Mouse (Mus musculus) left cerebral cortex, adult 18-20 months (tissue): ENCODE measurements around the gene 2310057M21Rik. TPM values are rescaled to one million over a fixed set of nuclear protein-coding genes. Genes with fewer than 3 reads are reported as not detected.
A peak's percentile ranks its signal among the peaks of the same experiment; 100 is the strongest.
"Not testable (repeated sequence)": the region's sequence is repeated elsewhere in the genome, so short reads cannot be mapped to it uniquely, and the experiment has no call there.

ENCODE experiments used
- DNase-seq, 2 experiments: peaks; one replicate each; pipeline ENCODE4 v3.0.0; 2021 to 2022; ENCODE audit warnings: low spot score in 2 of 2, mixed read lengths in 1 of 2
- long read RNA-seq, 2 experiments: library from polyadenylated mRNA; stranded (forward); transcript quantifications; one replicate each; pipeline ENCODE4 v2.0.0; 2021
- total RNA-seq, 2 experiments: library from RNA; stranded (reverse); gene quantifications; 2 replicates each; pipeline ENCODE4 v1.2.3; 2021

2310057M21Rik gene
- total RNA-seq = 10 to 100 TPM; 29.0 to 29.1 TPM
- long read RNA-seq, experiment 1, full-length matches to known transcripts = 27 of 32 reads
- long read RNA-seq, experiment 1, partial matches to known transcripts = 2 of 32 reads
- long read RNA-seq, experiment 1, other reads (novel, unspliced or antisense) = 3 of 32 reads
- long read RNA-seq, experiment 2, full-length matches to known transcripts = 12 of 18 reads
- long read RNA-seq, experiment 2, partial matches to known transcripts = 0 of 18 reads
- long read RNA-seq, experiment 2, other reads (novel, unspliced or antisense) = 6 of 18 reads

DNA sequence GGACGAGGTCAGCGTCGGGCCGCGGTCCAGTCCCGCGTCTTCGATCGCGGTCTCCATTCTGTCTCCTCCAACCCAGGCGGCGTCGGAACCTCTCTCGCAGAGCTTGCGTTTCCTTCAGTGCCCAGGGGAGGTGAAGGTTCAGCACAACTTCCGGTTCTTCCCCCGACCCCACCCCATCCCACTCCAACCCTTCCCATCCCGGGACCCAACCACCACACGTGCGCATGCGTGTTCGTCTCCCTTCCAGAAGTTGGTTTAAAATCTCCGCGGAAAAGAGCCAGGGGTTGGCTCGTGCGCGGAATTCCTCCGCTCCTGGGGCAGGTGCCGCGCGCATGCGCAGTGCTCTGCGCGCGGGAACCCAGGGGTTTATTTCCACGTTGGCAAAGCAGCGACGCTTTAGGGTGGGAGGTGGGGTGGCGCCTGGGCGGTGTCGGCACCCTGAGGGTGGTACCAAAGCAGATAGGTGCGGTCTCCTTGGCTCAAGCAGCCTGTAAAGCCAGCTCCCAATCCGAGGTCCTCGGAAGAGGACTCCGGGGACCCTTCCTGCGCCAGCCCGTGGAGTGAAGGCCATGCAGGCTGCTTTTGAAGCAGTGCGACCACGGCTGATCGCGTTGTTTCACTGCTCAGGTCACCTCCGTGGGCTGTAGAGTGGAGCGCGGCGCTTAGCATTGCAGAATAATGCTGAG lies at the start of gene 2310057M21Rik:
2310057M21Rik (minus strand) TSS at position 145 of the 686 bp plus-strand sequence.
- peak; percentile 91 to 94 for DNase-seq

DNA sequence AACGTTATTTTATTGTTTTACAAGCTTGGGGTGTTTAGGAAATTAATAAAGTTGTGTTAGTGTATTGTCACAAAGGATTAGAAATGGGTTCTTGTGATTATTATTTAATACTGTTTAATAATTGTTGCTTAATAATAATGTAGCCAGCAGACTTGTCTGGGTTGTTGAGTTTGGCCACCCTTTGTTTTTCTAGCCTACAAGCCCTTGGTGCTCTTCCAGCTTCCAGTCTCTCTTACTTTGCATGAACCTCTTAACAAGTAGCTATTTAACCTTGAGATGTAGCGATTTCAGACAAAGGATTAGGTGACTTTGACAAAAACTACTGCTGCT lies 49.3 kb upstream of the 2310057M21Rik start:
- no peak for DNase-seq

GRCm38 (mm10) chr7:131411221-131411940 lies 48.8 kb upstream of the 2310057M21Rik start:
- no peak for DNase-seq

GRCm38 (mm10) chr7:131410416-131411058 lies 48.0 kb upstream of the 2310057M21Rik start, which contains the start of the genes Ikzf5 and Acadsb:
Ikzf5 (minus strand) TSS chr7:131410521.
Acadsb (plus strand) TSS chr7:131410601.
- DNase-seq = peak; percentile 99 to 100

DNA sequence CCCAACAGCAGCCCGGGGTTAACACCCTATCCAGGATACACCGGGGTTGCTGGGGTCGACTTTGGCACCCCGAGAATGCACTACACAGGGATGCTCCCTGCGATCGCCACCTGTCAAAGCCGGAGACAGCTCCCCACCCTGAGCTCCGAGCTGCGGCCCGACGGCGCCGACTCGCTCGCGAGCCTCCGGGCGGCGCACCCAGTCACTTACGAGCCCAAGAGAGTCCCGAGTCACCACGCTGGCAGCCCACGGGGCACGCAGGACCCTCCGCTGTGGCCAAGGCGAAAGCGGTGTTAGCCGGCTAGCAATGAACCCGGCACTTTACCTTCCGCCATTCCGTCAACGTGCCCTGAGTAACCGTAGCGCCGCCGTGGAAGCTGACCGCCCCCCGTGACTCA lies 47.4 kb upstream of the 2310057M21Rik start:
- peak in 1 of 2 experiments; percentile 48 for DNase-seq

GRCm38 (mm10) chr7:131409321-131409987 lies 46.9 kb upstream of the 2310057M21Rik start:
- DNase-seq = no peak

DNA sequence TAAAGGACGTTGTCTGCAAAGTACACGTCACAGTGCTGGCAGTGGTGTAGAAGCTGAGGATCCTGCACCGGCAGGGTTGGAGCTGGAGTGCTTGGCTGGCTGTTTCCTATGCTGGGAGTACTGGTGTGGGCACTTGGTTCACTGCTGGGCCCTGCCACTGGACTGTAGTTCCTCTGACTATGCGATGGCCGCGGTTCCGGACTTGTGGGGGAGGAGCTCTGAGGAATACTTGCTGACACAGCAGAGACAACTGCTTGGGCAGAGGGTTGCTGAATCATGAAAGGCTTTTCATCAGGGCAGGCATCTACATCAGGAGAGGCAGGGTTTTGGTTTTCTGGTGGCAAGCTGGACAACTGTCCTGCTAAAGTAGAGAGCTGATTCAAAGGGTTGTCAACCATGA lies 29.2 kb upstream of the 2310057M21Rik start:
- DNase-seq = not testable (repeated sequence)

GRCm38 (mm10) chr7:131371880-131372651 lies 9.5 kb upstream of the 2310057M21Rik start:
- DNase-seq = no peak

GRCm38 (mm10) chr7:131371470-131371860 lies 8.9 kb upstream of the 2310057M21Rik start:
- no peak for DNase-seq

DNA sequence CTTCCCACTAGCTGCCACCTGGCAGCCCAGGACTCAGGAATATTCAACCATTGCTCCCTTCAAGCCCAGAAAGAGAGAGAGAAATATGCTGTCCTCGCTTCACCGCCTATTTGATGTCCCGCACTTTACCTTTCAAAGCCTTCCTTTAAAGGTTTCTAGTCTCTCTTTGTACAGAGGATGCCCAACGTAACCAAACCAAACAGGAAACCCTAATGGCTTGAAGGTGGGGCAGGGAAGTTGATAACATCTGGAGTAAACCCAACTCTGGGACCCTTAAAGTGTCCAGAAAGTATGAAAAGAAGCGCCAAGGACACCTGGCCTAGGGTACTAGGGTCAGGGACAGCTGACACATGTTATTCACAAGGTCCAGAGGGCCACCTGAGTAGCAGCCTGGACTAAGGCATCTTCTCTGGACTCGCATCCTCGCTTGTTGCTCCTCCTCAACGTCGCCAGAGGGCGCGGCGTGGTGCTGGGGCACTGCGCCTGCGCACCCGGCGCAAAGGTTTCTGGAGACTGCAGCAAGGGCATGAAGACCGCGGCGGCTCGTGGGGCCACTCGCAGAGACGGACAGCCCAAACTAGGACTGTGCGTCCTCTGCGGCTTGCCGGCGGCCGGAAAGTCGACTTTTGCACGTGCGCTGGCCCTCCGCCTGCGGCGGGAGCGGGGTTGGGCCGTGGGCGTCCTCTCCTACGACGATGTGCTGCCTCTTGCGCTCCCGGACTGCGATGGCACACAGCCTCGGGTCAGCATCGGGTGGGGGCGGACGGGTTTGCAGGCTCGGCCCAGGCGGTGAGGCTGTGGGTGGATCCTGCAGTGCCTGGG lies 8.3 kb upstream of the 2310057M21Rik start, which contains the start of gene Pstk:
Pstk (plus strand) TSS at position 494 of the 822 bp plus-strand sequence.
- peak; percentile 87 to 93 for DNase-seq

DNA sequence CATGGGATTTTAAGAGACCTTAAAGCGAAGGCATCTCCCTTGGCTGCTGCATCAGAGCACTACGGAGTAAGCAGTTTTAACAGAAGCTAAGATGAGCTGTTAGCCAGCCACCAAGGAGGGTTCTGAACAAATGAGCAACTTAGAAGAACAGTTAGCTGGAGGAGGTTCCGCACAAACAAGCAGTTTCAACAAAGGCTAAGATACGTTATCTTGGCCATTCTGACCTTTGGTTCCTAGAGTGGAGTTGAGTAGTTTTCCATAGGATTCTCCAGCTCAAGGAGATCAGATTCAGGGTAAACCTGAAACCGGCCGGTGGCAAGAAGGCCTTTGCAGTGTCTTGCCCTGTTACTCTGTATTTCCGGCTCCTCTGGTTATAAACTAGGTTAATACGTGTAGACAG lies 1.6 kb upstream of the 2310057M21Rik start:
- no peak for DNase-seq

DNA sequence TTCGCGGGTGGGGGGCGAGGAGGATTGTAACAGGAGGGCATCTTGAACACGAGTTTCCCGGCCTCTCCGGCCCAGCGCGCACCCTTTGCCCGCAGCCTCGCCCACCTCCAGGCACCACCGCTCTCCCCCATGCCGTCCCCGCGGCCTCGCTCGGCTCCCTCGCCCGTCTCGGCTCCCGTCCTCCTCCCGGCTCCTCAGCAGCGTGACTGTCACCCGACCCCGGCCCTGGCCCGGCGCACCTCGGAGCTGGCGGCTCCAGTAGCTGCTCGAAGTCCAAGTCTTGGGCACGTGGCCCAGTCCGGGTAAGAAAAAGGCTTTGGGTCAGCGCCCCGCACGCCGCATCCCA lies 317 bp downstream of the 2310057M21Rik start:
- no peak for DNase-seq

DNA sequence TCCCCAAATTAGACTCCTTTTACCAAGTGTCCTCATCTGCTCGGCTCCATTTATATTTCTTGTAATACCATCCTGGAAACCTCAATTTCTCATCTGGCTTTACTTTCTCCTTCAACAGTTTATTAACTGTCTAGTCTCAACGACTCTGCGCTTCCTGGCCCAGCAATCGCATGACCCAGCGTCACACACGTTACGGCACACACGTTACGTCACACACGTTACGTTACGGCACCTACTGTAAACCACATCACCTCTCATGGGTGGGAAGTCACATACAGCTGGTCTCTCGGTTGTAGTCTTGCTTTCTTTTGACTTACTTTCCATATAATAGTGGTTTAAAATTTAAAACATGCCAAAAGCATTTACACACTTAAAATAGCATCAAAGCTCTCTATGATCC lies 6.5 kb downstream of the 2310057M21Rik start:
- DNase-seq = no peak

- no peak for DNase-seq
Measured at GRCm38 (mm10) chr7:131345856-131346541, 16.6 kb downstream of the 2310057M21Rik start.

- no peak for DNase-seq
Measured at GRCm38 (mm10) chr7:131337502-131338068, 25.0 kb downstream of the 2310057M21Rik start.

- DNase-seq = no peak
Measured at GRCm38 (mm10) chr7:131333564-131333963, 29.0 kb downstream of the 2310057M21Rik start, which contains the start of gene Fam24a. Fam24a (plus strand) TSS chr7:131333864.

GRCm38 (mm10) chr7:131331688-131332087 lies 30.9 kb downstream of the 2310057M21Rik start:
- no peak for DNase-seq

DNA sequence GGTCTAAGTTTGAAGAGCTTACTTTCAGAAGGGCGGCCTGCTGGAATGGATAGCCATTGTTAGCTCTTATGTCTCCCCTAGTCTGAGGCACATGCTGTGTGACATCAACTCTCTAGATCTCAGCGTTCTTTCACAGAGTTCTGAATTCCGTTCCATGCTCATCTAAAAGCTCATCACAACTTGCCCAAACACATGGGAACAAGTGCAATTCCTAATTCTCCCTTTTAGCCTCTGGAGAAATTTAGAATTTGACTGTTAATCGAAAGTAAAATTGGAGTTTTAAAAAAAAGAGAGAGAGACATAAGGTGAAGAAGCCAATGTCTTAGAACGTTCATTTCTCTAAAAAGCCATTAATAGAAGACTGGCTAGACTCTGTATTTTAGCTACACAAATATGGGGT lies 33.1 kb downstream of the 2310057M21Rik start, which contains the start of gene Fam24b:
Fam24b (minus strand) TSS at position 101 of the 400 bp plus-strand sequence.
- no peak for DNase-seq
